Mouse (Mus musculus) kidney, embryonic 15.5 days (tissue): ENCODE measurements around the gene Bud13. TPM values are rescaled to one million over a fixed set of nuclear protein-coding genes. Genes with fewer than 3 reads are reported as not detected.
"Not testable (repeated sequence)": the region's sequence is repeated elsewhere in the genome, so short reads cannot be mapped to it uniquely, and the experiment has no call there.

ENCODE experiments used
- ATAC-seq: fragments of 200-750 bp; cut with Nextera tagmentation; replicated peaks from 2 replicates; pipeline ENCODE4 v1.8.0; 2017; ENCODE audit warnings: moderate TSS enrichment; ENCODE audit not compliant: low FRiP score
- H3K27ac ChIP-seq: fragments of 300-500 bp; sonication (generic); 2 replicates; pipeline ENCODE4 v1.5.1; 2015; ENCODE audit warnings: mild to moderate bottlenecking, inconsistent platforms
- H3K27me3 ChIP-seq: fragments of 300-500 bp; sonication (generic); 2 replicates; pipeline ENCODE4 v1.6.1; 2015; ENCODE audit warnings: inconsistent platforms
- H3K36me3 ChIP-seq: fragments of 300-500 bp; sonication (generic); 2 replicates; pipeline ENCODE4 v1.6.1; 2015; ENCODE audit warnings: inconsistent platforms
- H3K4me1 ChIP-seq: fragments of 300-500 bp; sonication (generic); 2 replicates; pipeline ENCODE4 v1.6.1; 2015; ENCODE audit warnings: inconsistent platforms
- H3K4me2 ChIP-seq: fragments of 300-500 bp; sonication (generic); 2 replicates; pipeline ENCODE4 v1.6.1; 2015; ENCODE audit warnings: moderate library complexity, mild to moderate bottlenecking, inconsistent platforms
- H3K4me3 ChIP-seq: fragments of 300-500 bp; sonication (generic); replicated peaks from 2 replicates; pipeline ENCODE4 v1.5.1; 2015; ENCODE audit warnings: mild to moderate bottlenecking, inconsistent platforms
- H3K9ac ChIP-seq: fragments of 300-500 bp; sonication (generic); 2 replicates; pipeline ENCODE4 v1.6.1; 2015; ENCODE audit warnings: mild to moderate bottlenecking, inconsistent platforms
- H3K9me3 ChIP-seq: fragments of 300-500 bp; sonication (generic); replicated peaks from 2 replicates; pipeline ENCODE4 v1.6.1; 2016; ENCODE audit warnings: inconsistent platforms
- WGBS: fragments of 180-500 bp; shearing (Covaris S2); methylation state at CpG from one replicate; pipeline ENCODE4 v1.1.7; 2015; ENCODE audit warnings: mixed read lengths; 5-methylcytosine and 5-hydroxymethylcytosine counted together
- polyA plus RNA-seq: library from polyadenylated mRNA; unstranded; fragments of >200 nt; fragmentation: Nextera tagmentation; extraction: Ambion mirVana; gene quantifications from 2 replicates; pipeline ENCODE4 v1.2.1, GENCODE M21; 2015

Gene Bud13
- polyA plus RNA-seq, 1 experiment from 2014 or later: 26.7 TPM

DNA sequence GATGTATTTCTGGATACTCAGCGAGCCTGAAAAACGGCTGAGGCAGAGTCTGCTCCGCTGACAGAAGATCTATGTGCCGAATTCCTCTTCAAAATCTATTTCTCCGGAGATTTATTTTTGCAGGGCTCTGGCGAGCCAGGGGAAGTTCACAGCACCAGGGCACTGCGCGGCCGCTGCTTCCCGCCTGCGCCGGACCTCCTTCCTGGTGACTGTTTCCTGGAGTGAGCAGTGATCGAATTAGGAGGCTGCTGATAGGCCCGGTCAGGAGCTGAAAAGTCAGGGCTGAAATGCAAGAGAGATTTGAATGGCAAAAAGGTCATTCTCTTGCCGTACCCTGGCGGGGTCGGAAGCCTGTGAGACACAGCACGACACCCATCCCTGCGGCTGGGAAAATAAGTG lies 46.4 kb downstream of the Bud13 start:
- 3% methylated on average over 19 of the region's 19 CpGs for WGBS
- H3K4me2 ChIP-seq: peak overlapping the region; percentile 71
- H3K4me3 ChIP-seq: peak overlapping the region; percentile 40
- H3K36me3 ChIP-seq: no peaks in the 10 kb centered on the region
- peak; percentile 57; the same call in 1 of the 2 replicates for ATAC-seq
- peaks cover 19% of the 10 kb centered on the region for H3K4me1 ChIP-seq
- H3K27me3 ChIP-seq: peaks cover 8% of the 10 kb centered on the region; the same call in 1 of the 2 replicates
- H3K9me3 ChIP-seq: no peaks in the 10 kb centered on the region
- peak overlapping the region; percentile 48 for H3K9ac ChIP-seq
- peak overlapping the region; percentile 71; the same call in 1 of the 2 replicates for H3K27ac ChIP-seq

DNA sequence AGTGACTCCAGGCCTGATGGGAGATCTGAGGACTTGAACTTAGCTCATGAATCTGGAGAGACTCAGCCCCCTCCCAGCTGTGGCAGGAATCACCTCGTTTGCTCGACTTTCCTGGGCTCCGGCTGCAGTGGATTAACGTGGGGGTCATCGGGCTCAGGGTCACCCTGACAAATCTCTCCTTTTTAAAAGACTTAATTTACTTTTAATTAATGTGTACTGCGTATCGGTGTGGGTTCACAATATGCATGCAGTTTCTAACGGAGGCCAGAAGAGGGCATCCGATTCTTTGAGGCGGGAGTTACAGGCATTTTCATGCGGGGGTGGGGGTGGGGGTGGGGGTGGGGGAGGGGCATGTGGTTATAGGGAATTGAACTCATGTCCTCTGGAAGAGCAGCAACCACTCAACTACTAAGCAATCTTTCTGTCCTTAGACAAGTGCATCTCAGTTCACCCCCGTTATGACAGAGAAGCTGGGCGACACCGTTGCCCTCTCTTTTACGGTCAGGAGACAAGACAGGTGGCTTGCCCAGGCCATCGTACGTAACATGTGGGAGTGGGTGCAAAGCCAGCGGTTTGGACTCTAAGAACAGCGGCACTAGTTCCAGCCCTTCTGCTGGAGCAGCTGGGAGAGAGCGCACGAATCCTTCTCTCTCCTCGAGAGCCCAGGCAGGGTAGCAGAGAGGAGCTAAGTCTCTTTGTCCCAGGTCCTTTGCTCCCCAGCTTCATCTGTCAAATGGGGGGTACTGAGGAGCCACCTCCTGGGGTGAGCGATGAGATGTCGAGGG lies 47.2 kb downstream of the Bud13 start:
- Histone ChIP-seq H3K4me1 (peaks cover 19% of the 10 kb centered on the region), H3K4me2 (peak overlapping the region; percentile 71; the same call in 1 of the 2 replicates), H3K27me3 (peaks cover 14% of the 10 kb centered on the region), H3K9me3 (no peaks in the 10 kb centered on the region), H3K36me3 (no peaks in the 10 kb centered on the region), H3K4me3 (peak overlapping the region; percentile 40; the same call in 1 of the 2 replicates), H3K9ac (no peak overlapping the region), H3K27ac (no peak overlapping the region)
- ATAC-seq: no peak
- 25% methylated on average over 24 of the region's 24 CpGs for WGBS

DNA sequence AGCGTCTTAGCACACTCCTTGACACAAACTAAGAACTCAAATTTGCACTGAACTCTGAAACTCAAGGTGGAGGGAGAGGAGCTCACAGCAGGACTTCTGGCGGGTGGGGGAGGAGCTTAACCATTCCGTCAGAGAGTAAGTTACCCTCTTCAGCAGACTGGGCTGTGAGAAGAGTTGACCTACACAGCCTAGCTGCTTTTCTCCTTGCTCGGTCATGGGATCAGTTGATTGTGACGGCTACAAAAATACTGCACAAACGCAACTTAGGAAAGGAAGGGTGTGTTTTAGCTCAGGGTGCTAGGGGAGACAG lies 47.7 kb downstream of the Bud13 start:
- Histone ChIP-seq H3K9me3 (no peaks in the 10 kb centered on the region), H3K4me1 (peaks cover 19% of the 10 kb centered on the region), H3K27ac (no peak overlapping the region), H3K4me2 (no peak overlapping the region), H3K9ac (no peak overlapping the region), H3K27me3 (peaks cover 19% of the 10 kb centered on the region), H3K4me3 (no peak overlapping the region), H3K36me3 (no peaks in the 10 kb centered on the region)
- ATAC-seq: no peak
- WGBS: 56% methylated on average over 6 of the region's 6 CpGs

DNA sequence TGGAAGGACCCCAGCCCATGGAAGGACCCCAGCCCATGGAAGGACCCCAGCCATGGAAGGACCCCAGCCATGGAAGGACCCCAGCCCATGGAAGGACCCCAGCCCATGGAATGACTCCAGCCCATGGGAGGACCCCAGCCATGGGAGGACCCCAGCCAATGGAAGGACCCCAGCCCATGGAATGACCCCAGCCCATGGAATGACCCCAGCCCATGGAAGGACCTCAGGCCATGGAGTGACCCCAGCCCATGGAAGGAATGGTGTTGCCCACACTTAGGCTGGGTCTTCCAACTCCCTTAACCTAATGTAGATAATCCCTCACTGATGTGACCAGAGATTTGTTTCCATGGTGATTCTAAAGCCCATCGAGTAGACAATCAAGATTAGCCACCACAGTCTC lies 48.5 kb downstream of the Bud13 start:
- Histone ChIP-seq H3K4me1 (peaks cover 19% of the 10 kb centered on the region), H3K9me3 (no peaks in the 10 kb centered on the region), H3K27ac (no peak overlapping the region), H3K27me3 (peaks cover 21% of the 10 kb centered on the region), H3K4me2 (no peak overlapping the region), H3K4me3 (no peak overlapping the region), H3K9ac (no peak overlapping the region), H3K36me3 (no peaks in the 10 kb centered on the region)
- WGBS: 96% methylated on average over 1 of the region's 1 CpGs
- no peak for ATAC-seq

DNA sequence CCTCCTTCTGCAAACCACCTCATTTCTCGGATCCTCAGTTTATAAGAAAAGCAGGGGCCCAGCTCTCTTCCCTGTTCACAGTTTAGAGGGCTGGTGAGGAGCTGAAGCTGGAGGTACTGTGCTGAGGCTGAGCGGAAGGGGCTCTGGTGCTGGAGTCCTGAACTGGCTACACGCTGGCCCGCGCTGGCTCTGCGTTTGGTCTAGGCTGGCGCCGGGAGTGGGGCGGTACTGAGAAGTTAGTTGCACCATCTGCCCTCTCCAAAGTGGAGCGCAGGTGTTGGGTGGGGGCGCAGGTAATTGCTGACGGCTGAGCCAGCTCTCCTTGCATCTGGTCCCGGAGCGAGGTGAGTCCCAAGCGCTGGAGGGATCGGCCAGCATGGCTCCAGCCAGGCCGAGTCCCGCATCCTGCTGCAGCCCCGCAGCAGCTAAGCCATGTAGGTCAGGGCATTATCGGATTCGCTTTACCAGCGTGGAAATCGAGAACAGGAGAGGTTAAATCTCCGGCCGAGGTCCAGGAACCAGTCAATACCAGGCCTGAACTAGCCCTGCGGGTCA lies 51.7 kb downstream of the Bud13 start:
- H3K27ac ChIP-seq: no peak overlapping the region
- H3K9me3 ChIP-seq: no peaks in the 10 kb centered on the region
- peaks cover 21% of the 10 kb centered on the region for H3K27me3 ChIP-seq
- H3K36me3 ChIP-seq: no peaks in the 10 kb centered on the region
- ATAC-seq: no peak
- H3K4me3 ChIP-seq: no peak overlapping the region
- 38% methylated on average over 26 of the region's 26 CpGs for WGBS
- H3K9ac ChIP-seq: no peak overlapping the region
- H3K4me1 ChIP-seq: peaks cover 18% of the 10 kb centered on the region
- no peak overlapping the region for H3K4me2 ChIP-seq

DNA sequence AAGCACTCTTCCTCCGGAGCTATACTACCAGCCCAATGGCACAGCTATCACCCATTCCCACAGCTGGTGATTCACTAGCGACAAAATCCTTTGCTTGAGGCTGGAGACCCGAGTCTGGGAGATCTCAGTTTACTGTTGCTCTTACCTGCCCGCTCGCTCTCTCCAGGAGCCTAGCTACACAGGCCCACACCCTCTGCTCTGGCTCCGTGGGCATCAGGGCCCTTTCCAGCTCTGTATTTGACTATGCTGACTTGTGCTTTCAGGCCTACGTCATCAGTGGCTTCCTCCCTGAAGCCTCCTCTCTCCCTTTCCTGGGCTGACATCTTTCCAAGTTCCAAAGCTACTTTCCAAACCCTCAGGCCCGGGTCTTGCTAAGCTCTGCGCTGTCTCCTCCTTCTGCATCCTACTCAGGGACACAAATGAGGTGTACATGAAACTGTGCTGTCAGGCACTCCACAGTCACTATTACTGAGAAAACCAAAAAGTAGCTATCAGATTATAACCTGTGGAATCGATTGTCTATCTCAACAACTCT lies 52.7 kb downstream of the Bud13 start:
- Histone ChIP-seq H3K9me3 (no peaks in the 10 kb centered on the region), H3K4me1 (peaks cover 11% of the 10 kb centered on the region), H3K27me3 (peaks cover 21% of the 10 kb centered on the region), H3K36me3 (no peaks in the 10 kb centered on the region), H3K27ac (no peak overlapping the region), H3K4me2 (no peak overlapping the region), H3K9ac (no peak overlapping the region), H3K4me3 (no peak overlapping the region)
- 77% methylated on average over 10 of the region's 10 CpGs for WGBS
- no peak for ATAC-seq

DNA sequence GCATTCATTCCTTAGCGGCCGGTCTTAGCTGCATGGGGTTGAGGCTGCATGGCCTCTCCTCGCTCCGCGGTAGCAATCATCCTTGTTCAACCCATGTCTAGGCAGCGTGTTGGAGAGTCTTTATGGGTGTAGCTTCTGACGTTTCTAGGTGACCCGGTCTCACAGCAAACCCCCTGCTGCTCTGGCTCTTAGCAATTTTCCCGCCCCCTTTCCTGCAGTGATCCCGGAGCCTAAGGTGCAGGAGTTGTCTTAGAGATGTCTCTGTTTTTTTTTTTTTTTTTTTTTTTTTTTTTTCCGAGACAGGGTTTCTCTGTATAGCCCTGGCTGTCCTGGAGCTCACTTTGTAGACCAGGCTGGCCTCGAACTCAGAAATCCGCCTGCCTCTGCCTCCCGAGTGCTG lies 53.5 kb downstream of the Bud13 start:
- not testable (repeated sequence) for H3K27ac ChIP-seq, ATAC-seq, H3K36me3 ChIP-seq, H3K4me3 ChIP-seq, H3K9me3 ChIP-seq, H3K9ac ChIP-seq, H3K4me2 ChIP-seq
- H3K4me1 ChIP-seq: peaks cover 11% of the 10 kb centered on the region
- WGBS: 71% methylated on average over 13 of the region's 14 CpGs
- H3K27me3 ChIP-seq: peaks cover 21% of the 10 kb centered on the region

DNA sequence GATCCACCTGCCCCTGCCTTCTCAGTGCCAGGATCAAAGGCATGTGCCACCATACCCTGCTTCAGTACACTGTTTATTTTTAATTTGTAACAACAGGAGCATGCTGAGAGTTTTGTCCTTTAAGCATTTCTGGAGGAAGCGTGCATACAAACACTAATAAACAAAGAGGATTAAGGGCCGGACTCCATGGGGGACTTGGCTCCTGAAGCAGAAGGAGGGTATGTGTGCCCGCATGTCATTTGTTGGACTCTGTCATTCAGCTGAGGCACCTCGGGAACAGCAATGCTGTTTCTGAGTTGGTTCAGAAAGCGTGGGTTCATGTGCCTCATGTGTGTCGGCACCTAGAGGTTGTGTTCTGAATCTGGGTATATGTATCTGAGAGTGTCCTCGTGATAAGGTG lies 54.5 kb downstream of the Bud13 start:
- ATAC-seq: no peak
- no peak overlapping the region for H3K9ac ChIP-seq

DNA sequence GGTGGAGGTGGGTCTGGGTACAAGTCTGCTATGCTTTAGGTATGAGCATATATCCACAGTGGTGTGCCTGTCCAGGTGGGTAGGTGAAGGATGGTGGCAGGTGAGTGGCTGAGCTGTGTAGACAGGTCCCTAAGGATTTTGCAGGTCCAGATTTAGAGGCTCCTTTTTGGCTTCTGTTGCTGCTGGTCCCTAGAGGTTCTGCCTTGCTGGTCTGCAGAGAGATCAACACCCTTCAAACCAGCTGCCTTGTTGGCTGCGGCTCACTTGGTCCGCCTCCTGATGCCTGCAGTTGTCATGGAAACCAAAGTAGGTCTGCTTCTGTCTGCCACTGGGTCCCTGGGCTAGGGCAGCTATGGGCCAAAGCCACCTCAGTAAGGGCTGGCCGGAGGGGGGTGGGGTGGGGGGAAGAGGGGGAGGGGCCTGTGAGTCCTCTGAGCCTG lies 55.1 kb downstream of the Bud13 start:
- Histone ChIP-seq H3K9me3 (no peaks in the 10 kb centered on the region), H3K27ac (no peak overlapping the region), H3K4me2 (no peak overlapping the region), H3K4me1 (peaks cover 11% of the 10 kb centered on the region), H3K9ac (no peak overlapping the region), H3K36me3 (no peaks in the 10 kb centered on the region), H3K27me3 (peaks cover 21% of the 10 kb centered on the region), H3K4me3 (no peak overlapping the region)
- WGBS: 0% methylated on average over 3 of the region's 3 CpGs
- 0 out of 2 replicates have a peak, but pooled peaks have one; percentile 46 for ATAC-seq

More for the DNA sequence above, 54.5 kb downstream of the Bud13 start:
- Histone ChIP-seq H3K4me3 (no peak overlapping the region), H3K27me3 (peaks cover 21% of the 10 kb centered on the region), H3K36me3 (no peaks in the 10 kb centered on the region), H3K4me1 (peaks cover 11% of the 10 kb centered on the region), H3K9me3 (no peaks in the 10 kb centered on the region), H3K4me2 (no peak overlapping the region), H3K27ac (no peak overlapping the region)
- WGBS: 80% methylated on average over 7 of the region's 7 CpGs

DNA sequence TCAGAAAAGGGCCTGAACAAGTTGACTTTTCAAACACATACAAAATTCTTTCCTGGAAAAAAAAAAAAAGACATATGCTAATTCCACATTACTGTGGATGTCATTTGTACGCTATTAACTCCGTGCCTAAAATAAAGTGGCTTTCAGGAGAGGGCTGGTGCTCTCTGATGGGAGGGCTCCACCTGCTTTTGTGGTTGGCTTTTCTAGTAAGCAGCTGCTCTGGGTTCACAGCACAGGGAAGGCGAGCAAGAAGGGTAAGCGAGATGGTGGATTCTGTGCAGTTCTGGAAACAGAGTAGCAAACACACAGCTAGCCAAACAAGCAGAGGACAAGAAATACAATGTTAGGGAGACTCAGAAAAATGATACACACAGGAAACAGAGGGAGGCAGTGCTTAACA lies 55.6 kb downstream of the Bud13 start:
- no peaks in the 10 kb centered on the region for H3K9me3 ChIP-seq
- no peak for ATAC-seq
- peaks cover 11% of the 10 kb centered on the region for H3K4me1 ChIP-seq
- WGBS: 40% methylated on average over 4 of the region's 4 CpGs
- H3K27ac ChIP-seq: no peak overlapping the region
- H3K36me3 ChIP-seq: no peaks in the 10 kb centered on the region
- no peak overlapping the region for H3K9ac ChIP-seq
- no peak overlapping the region for H3K4me3 ChIP-seq
- peaks cover 16% of the 10 kb centered on the region for H3K27me3 ChIP-seq
- no peak overlapping the region for H3K4me2 ChIP-seq

DNA sequence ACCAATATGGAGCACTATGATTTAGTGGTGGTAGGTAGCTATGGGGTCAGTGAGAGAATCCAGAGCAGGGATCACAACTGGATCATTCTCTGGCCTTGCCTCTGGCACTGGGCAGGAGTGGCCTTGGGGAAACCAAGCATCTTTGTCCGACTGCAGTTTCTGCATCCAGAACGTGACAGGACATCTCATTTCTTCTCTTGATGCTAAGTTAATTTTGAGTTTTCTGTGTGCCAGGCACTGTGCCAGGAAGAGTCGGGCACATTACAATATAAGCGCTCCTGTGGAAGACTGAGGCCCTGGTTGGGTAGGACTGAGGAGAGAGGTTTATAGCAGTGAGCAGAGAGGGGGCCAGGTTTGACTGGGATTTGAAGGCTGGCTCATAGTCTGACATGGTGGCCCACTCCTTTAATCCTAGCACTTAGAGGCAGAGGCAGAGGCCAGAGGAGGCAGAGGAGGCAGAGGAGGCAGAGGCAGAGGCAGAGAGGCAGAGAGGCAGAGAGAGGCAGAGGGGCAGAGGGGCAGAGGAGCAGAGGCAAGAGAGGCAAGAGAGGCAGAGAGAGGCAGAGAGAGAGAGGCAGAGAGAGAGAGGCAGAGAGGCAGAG lies 56.3 kb downstream of the Bud13 start:
- Histone ChIP-seq H3K27ac (no peak overlapping the region), H3K27me3 (peaks cover 14% of the 10 kb centered on the region), H3K4me1 (peaks cover 11% of the 10 kb centered on the region), H3K4me3 (no peak overlapping the region), H3K9me3 (no peaks in the 10 kb centered on the region), H3K4me2 (no peak overlapping the region), H3K36me3 (no peaks in the 10 kb centered on the region), H3K9ac (no peak overlapping the region)
- no peak for ATAC-seq
- 77% methylated on average over 4 of the region's 4 CpGs for WGBS
